Mouse (Mus musculus) hematopoietic stem cell, adult 5-6 weeks (primary cell): ENCODE data around the gene Eif2b2. TPM values are rescaled to one million over a fixed set of nuclear protein-coding genes. Genes with fewer than 3 reads are reported as not detected.

Experiments used
- ATAC-seq, 2 experiments: fragments of 125-278 bp in 1 of 2; replicated peaks in 1 of 2; 2 replicates each; pipeline ENCODE4 v1.8.0; 2016 to 2017; ENCODE audit warnings: inconsistent platforms in 2 of 2, mild to moderate bottlenecking in 2 of 2, moderate number of reproducible peaks in 2 of 2, low read depth in 1 of 2, moderate TSS enrichment in 1 of 2; ENCODE audit not compliant: low FRiP score in 2 of 2, poor library complexity in 2 of 2, severe bottlenecking in 2 of 2, insufficient read depth in 1 of 2, low TSS enrichment in 1 of 2
- total RNA-seq: library from RNA; stranded (forward); fragments of 172-1452, 232-1000 nt; gene quantifications from 2 replicates; pipeline ENCODE4 v1.2.3, GENCODE M21; 2017

Eif2b2 gene
- 79.2 and 94.9 TPM in 2 replicates for total RNA-seq

- ATAC-seq = peak; percentile 99 to 100
Observed at GRCm38 (mm10) chr12:85219236-85219904, at the start of gene Eif2b2. TSS of gene Eif2b2 (plus strand) at chr12:85219481.

GRCm38 (mm10) chr12:85169877-85170276, 49.4 kb upstream of the Eif2b2 start:
- no peak for ATAC-seq

- no peak for ATAC-seq
Observed at GRCm38 (mm10) chr12:85170284-85170947, 48.9 kb upstream of the Eif2b2 start.

GRCm38 (mm10) chr12:85170948-85171307, 48.4 kb upstream of the Eif2b2 start:
- no peak for ATAC-seq

- ATAC-seq = no peak
Observed at GRCm38 (mm10) chr12:85174016-85174415, 45.3 kb upstream of the Eif2b2 start.

GRCm38 (mm10) chr12:85175087-85175675, 44.1 kb upstream of the Eif2b2 start:
- no peak for ATAC-seq

GRCm38 (mm10) chr12:85175926-85176845, 43.1 kb upstream of the Eif2b2 start:
- no peak for ATAC-seq

- peak; percentile 79 to 83 for ATAC-seq
Observed at GRCm38 (mm10) chr12:85176846-85177523, 42.3 kb upstream of the Eif2b2 start.

GRCm38 (mm10) chr12:85177740-85178239, 41.5 kb upstream of the Eif2b2 start, which contains the start of gene Pgf:
TSS of gene Pgf (minus strand) at chr12:85177790.
- ATAC-seq = peak; percentile 30 to 46; a peak in 3 of 4 replicates

- no peak for ATAC-seq
Observed at GRCm38 (mm10) chr12:85178294-85178693, 41.0 kb upstream of the Eif2b2 start.

- ATAC-seq = no peak
Observed at GRCm38 (mm10) chr12:85181475-85182344, 37.6 kb upstream of the Eif2b2 start.

- no peak for ATAC-seq
Observed at GRCm38 (mm10) chr12:85182345-85182643, 37.0 kb upstream of the Eif2b2 start.

GRCm38 (mm10) chr12:85182898-85183297, 36.4 kb upstream of the Eif2b2 start:
- peak in 1 of 2 experiments; percentile 54; a peak in 1 of 4 replicates for ATAC-seq

GRCm38 (mm10) chr12:85184118-85184517, 35.2 kb upstream of the Eif2b2 start:
- ATAC-seq = no peak

- ATAC-seq = no peak
Observed at GRCm38 (mm10) chr12:85185810-85186209, 33.5 kb upstream of the Eif2b2 start.

- no peak for ATAC-seq
Observed at GRCm38 (mm10) chr12:85186361-85186760, 32.9 kb upstream of the Eif2b2 start.
